Comparison of ENCODE assay signal across 39 mouse cellular contexts in the genomic region with DNA sequence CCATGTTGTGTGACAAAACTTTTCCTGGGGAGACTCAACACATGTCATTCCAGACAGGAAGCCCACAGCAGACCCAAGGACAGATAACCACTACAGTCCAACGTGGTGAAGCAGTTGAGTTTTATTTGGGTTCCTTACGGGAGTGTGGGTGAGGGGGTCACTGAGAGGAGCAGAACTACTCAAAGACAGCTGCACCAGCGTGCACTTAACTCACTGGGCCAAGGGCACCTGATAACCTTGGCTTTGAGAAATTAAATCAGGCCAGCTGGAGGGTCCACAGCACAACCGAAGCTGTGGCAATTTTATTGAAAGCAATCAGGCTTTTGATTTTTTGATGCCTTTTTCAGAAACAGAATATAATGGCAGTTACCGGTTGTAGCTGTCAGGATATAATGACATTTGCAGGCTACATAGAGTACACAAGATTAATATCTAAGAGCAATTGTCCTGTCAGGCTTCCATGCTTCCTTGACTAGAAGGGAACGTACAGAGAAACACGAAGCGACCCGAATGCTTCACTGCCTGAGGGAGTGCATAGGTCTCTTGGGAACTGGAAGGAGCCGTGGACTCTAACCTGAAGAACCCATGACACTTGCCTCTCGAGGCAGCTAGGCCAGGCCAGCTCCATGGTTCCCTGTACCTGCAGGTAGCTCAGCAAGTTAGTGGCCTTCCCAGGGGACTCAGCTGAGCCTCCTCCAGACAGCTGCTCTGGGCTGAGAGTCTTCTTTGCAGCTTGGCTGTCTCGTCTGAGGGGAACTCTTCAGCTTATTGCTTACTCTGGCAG. TPM values are rescaled to one million over a fixed set of nuclear protein-coding genes. Genes with fewer than 3 reads are reported as not detected.
DNase-seq lines count a peak whose midpoint lies in the region; ATAC-seq lines count a peak whose summit lies in the region.
"Had no signal": no experiment of that assay in that cellular context is flagged by ENCODE, and none has a peak within 500 bp of the region (broad histone marks: within the 10 kb centered on the region; RNA-seq: fewer than 3 reads in every experiment).

No protein-coding gene starts in this region.

- 0 out of 2 replicates have a peak overlapping the region, but pooled peaks have one; percentile 7 for H3K27ac ChIP-seq in heart, embryonic 16.5 days (ENCODE audit: low read length)
- H3K27ac ChIP-seq: embryonic facial prominence, embryonic 13.5 days; hindbrain, embryonic 10.5 days; hindbrain, embryonic 15.5 days; layer of hippocampus, adult 2 months; left cerebral cortex, adult 2 months; liver, embryonic 12.5 days; midbrain, embryonic 12.5 days; neural tube, embryonic 13.5 days had no signal

- H3K4me2 ChIP-seq in heart, embryonic 16.5 days (ENCODE audit: low read depth, low read length), result no peak overlapping the region
- H3K4me2 ChIP-seq: embryonic facial prominence, embryonic 13.5 days; hindbrain, embryonic 15.5 days; liver, embryonic 12.5 days; midbrain, embryonic 12.5 days; neural tube, embryonic 13.5 days had no signal

- H3K9me3 ChIP-seq in heart, embryonic 16.5 days (replicated peaks; ENCODE audit: control insufficient read depth, low read length), result no peaks in the 10 kb centered on the region
- H3K9me3 ChIP-seq: embryonic facial prominence, embryonic 13.5 days; hindbrain, embryonic 10.5 days; hindbrain, embryonic 15.5 days; liver, embryonic 12.5 days; midbrain, embryonic 12.5 days; neural tube, embryonic 13.5 days had no signal

- no peak overlapping the region for H3K4me3 ChIP-seq in heart, embryonic 16.5 days (ENCODE audit: low read length)
- H3K4me3 ChIP-seq: embryonic facial prominence, embryonic 13.5 days; erythroblast, embryonic 14.5 days; hindbrain, embryonic 10.5 days; hindbrain, embryonic 15.5 days; layer of hippocampus, adult 2 months; left cerebral cortex, adult 2 months; liver, embryonic 12.5 days; midbrain, embryonic 12.5 days; myocyte; neural tube, embryonic 13.5 days had no signal

- intact Hi-C loops in heart, postnatal 36 days (cut with DNase I), result loop anchor here (10.0 kb wide), 2 partner anchors 533 to 627 kb away; a partner anchor contains a TSS

- H3K36me3 ChIP-seq in heart, embryonic 16.5 days (ENCODE audit: control insufficient read depth, insufficient read depth), result peaks cover 47% of the 10 kb centered on the region

- peaks cover 10% of the 10 kb centered on the region for H3K4me1 ChIP-seq in heart, embryonic 16.5 days (ENCODE audit: control insufficient read depth, insufficient read depth, low read length)

- no peaks in the 10 kb centered on the region for H3K27me3 ChIP-seq in heart, embryonic 16.5 days (ENCODE audit: control insufficient read depth, insufficient read depth, low read length)
- H3K27me3 ChIP-seq: embryonic facial prominence, embryonic 13.5 days; hindbrain, embryonic 15.5 days; liver, embryonic 12.5 days; midbrain, embryonic 12.5 days; neural tube, embryonic 13.5 days had no signal

- no peak overlapping the region for H3K9ac ChIP-seq in heart, embryonic 16.5 days (ENCODE audit: low read length)
- H3K9ac ChIP-seq: embryonic facial prominence, embryonic 13.5 days; hindbrain, embryonic 15.5 days; liver, embryonic 12.5 days; liver, postnatal 0 days; midbrain, embryonic 12.5 days; neural tube, embryonic 13.5 days had no signal

- ATAC-seq in heart, embryonic 16.5 days (replicated peaks; ENCODE audit: extremely low read depth, insufficient read depth, low FRiP score), result no peak
- ATAC-seq: CD4-positive, CD25-positive, alpha-beta regulatory T cell, adult 4 months; forebrain, embryonic 16.5 days; inflammation-experienced regulatory T-cells, adult 6 months; liver, embryonic 12.5 days; liver, postnatal 0 days had no signal

- DNase-seq in heart, postnatal 36 days, result no peak
- DNase-seq in 416B (ENCODE audit: low read depth), result peak; percentile 61
- DNase-seq in kidney, adult 8-10 months, result peak; percentile 58 to 60
- peak; percentile 66 for DNase-seq in kidney, postnatal 14 days
- DNase-seq in frontal cortex, postnatal 14 days (ENCODE audit: low spot score in 2 of 2), result no peak
- no peak for DNase-seq in heart, postnatal 4 days
- DNase-seq: adrenal gland, postnatal 25 days; cerebellum, adult 11-12 months; cerebellum, adult 9-11 months; embryo, embryonic 11 days; liver, postnatal 0 days; lung, postnatal 36 days; thymus, adult 2 months; thymus, postnatal 36 days had no signal

- WGBS in heart, embryonic 16.5 days, result 56% methylated on average over 12 of the region's 12 CpGs

RNA-seq across cellular contexts. Expression of a gene that starts 5.4 kb away (rescaled TPM):
- 172 and 191 TPM in 2 replicates for polyA plus RNA-seq in heart, embryonic 16.5 days (2015; fragmentation: Nextera tagmentation; extraction: Ambion mirVana)
- 10 to 100 TPM; 85.5 to 88.9 TPM for total RNA-seq in heart, postnatal 36 days (2021)
- total RNA-seq in heart, postnatal 4 days (2021), result 100 to 1,000 TPM; 108 to 113 TPM

RNA-seq across cellular contexts. Expression of a gene that starts 33.0 kb away (rescaled TPM):
- polyA plus RNA-seq in heart, embryonic 16.5 days (2015; fragmentation: Nextera tagmentation; extraction: Ambion mirVana), result not detected in 2 replicates
- not detected for total RNA-seq in heart, postnatal 36 days (2021)
- not detected for total RNA-seq in heart, postnatal 4 days (2021)
- total RNA-seq: gastrocnemius, adult 8-10 months; gastrocnemius, postnatal 4 days; heart, adult 8-10 months; layer of hippocampus, adult 2 months; layer of hippocampus, postnatal 14 days; left cerebral cortex, adult 2 months; left cerebral cortex, postnatal 36 days; megakaryocyte, adult 5-6 weeks; midbrain, postnatal 0 days had no signal
- polyA plus RNA-seq: CD4-positive, CD25-positive, alpha-beta regulatory T cell, adult 4 months; embryonic facial prominence, embryonic 13.5 days; erythroblast, embryonic 14.5 days; forebrain, embryonic 11.5 days; forebrain, embryonic 16.5 days; heart, embryonic 14.5 days; hindbrain, embryonic 10.5 days; hindbrain, embryonic 15.5 days; limb, embryonic 14.5 days; liver, embryonic 12.5 days; lung, embryonic 16.5 days; midbrain, embryonic 12.5 days; midbrain, postnatal 0 days; myocyte; neural tube, embryonic 13.5 days; thymus, adult 2 months had no signal

RNA-seq across cellular contexts. Expression of a gene that starts 41.0 kb away (rescaled TPM):
- polyA plus RNA-seq in heart, embryonic 16.5 days (2015; fragmentation: Nextera tagmentation; extraction: Ambion mirVana), result 35.6 and 41.4 TPM in 2 replicates
- total RNA-seq in heart, postnatal 36 days (2021), result 10 to 100 TPM; 39.0 to 39.2 TPM
- 10 to 100 TPM; 48.0 to 48.6 TPM for total RNA-seq in heart, postnatal 4 days (2021)

Comparison
In these comparisons a context has a peak if more than half of its experiments do, and no peak if none do; other contexts are left out.
1. DNase-seq: peak in 416B (single experiment), kidney, adult 8-10 months (2 of 2) and kidney, postnatal 14 days (single experiment); none in heart, postnatal 36 days (0 of 2), frontal cortex, postnatal 14 days (0 of 2) and heart, postnatal 4 days (single experiment).